Mouse (Mus musculus) brain, adult 2 months (tissue): Measurements from ENCODE around the gene Myo1e.
"Not testable (repeated sequence)": the region's sequence is repeated elsewhere in the genome, so short reads cannot be mapped to it uniquely, and the experiment has no call there.

Experiments used
- DNase-seq: peaks from one replicate; pipeline ENCODE4 v3.0.0; 2011; ENCODE audit warnings: low read depth, low spot score

Myo1e gene

DNA sequence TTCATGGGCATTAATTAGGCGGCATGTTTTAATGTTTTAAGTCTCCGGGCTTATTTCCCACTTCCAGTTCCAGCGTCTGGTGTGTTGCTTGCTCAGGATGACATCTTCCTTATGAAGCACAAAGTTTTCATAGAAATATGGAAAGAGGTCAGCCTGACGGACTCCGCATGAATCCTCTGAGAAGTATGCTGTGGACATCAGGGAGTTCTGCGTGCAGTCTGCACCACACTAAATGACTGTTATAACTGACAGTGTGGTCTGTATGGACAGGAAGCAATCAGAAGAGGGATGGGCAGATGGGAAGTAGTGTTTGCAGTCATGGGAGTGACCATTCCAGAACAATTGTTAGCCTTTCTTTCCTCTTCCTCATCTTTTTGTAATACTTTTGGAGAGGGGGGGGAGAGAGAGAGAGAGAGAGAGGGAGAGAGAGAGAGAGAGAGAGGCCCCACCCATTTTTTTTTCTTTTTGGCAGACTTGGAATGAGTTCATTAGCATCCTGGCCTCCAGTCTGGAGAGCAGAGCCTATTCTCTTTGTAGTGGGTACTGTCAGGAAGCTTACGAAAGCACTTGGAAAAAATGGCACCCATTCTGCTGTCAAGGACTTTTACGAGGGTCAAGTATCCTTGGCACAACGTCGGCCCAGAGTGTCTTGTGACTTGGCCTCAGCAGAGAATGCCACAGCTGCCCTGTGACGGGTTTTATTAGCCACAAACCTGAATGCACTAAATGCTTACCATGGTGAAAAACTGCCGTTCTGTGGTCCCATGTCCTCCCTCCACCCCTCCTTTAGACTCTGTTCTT is 42.9 kb downstream of the Myo1e start:
- DNase-seq = peak; percentile 32

DNA sequence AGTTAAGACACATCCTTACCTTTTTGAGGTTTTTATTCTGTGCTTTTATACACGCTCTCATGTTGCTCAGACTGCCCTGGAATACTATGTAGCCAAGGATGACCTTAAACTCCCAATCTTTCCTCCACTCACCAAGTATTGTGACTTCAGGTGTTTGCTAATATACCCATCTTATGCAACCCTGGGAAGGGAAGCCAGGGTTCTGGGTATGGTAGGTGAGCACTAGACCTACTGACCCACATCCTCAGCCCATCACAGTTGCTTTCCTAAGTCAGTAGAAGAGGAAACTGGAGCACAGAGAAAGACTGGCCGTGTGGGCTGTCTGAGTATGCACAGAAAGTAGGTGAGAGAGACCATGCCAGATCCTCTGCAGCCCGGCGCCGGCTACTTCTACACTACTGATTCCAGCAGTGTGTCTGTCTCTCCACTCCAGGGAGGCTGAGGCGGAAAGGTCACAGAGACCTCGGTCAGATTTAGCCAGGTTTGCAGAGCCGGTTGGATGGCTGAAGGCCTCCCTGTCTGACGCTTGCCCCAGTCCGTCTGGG is 44.4 kb downstream of the Myo1e start:
- DNase-seq = peak; percentile 15

DNA sequence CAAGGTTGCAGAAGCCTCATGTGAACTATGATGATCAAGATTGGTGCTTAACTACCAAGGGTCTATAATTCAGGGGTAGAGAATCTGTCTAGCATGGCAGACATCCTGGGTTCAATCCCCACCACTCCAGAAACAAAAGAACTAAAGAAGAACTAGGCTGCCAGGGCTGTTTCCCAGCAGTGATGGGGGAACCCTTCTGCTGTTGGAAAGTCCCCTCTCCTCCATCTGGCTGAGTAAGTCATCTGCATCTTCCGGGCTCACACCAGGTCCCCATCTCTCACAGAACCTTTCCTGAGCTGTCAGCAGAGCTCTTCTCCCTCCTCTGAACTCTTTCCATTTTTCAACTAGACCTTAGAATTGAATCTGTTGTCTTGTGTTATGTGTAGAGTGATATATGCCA is 45.9 kb downstream of the Myo1e start:
- no peak for DNase-seq

DNA sequence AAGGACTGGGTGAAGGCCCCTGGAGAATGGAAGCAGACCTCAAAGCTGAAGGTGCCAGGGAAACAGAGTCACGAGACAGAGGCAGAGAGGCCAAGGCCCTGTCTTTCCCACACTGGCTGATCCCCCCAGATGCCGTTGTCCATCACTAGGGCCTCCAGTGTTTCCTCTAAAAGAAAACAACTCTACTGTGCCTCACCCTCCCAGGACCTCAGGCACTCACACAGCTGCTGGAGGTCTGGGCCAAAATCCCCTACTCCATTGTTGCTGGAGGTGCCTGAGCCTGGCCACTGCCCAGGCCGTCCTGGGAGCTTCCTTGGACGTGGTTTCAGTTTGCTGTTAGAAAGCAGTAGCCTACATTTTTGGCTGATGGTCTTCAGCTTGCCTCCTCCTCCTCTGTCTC is 47.9 kb downstream of the Myo1e start:
- DNase-seq = no peak

DNA sequence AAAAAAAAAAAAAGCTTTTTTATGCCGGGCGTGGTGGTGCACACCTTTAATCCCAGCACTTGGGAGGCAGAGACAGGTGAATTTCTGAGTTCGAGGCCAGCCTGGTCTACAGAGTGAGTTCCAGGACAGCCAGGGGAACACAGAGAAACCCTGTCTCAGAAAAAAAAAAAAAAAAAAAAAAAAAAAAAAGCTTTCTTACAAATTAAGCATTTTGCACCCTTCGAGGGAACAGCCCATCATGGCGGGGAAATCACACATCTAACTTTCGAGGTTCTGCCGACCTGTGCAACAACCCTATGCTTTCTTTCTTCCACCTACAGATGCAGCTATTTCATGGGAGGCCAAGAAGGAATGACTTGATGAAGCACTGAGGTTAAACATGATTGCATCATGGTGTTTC is 48.9 kb downstream of the Myo1e start:
- not testable (repeated sequence) for DNase-seq

DNA sequence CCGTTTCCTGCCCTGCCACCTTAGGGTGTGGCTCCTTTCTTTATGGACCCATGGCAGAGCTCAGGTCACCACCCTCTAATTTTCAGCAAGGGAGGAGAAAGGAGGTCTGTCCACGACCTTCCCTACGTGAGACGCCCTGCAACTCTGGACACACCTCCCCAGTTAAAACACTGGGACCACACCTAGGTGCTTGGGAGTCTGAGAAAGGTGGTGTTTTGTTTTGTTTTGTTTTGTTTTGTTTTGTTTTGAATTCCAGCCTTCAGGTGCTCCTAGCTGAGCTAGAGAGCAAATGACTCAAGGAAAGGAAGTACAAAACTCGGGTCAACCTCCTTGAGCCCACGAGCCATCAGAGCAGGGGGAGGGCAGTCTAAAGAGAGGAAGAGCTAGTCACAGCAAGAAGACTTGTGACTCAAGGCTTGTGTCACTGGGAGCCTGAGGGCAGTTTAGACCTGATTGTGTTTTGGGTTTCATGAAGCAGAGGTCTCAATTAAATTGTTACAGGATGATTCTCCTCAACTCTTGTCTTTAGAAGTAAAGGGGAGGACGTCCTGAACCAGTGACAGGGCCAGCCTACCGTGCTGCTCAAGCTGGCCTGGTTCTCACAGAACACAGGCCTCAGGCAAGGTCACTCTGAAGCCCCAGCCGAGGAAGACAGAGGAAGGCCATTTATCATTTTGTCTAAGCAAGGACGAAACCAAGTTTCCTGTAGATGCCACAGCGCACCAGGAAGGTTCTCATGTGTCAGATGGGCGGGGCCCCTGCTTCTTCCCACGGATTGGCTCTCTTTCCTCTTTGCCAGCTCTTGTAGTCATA is 50.3 kb downstream of the Myo1e start:
- peak; percentile 37 for DNase-seq

DNA sequence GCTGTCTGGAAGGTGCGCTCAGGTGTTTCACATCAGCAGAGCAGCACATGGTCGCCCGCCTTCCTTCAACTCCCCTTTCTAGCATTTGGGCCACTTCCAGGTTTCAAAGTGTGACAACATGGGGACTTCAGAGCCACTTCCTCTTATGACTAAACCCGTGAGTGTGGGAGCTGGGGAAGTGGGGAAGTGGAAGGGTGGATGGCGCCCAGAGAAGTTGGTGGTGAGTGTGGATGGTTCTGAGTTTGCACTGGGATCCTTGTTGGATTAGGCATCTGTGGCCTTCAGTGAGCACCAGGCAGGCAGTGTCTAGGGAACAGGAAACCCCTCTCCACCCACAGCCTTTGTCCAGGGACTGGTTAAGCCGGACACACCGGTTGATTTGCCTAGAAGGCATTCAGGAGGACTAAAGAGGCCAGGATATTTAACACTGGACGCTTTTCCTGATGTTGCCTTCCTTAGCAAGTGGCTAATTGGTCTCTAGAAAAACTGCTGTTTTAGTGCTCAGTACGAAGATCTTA is 53.2 kb downstream of the Myo1e start:
- DNase-seq = peak; percentile 42

DNA sequence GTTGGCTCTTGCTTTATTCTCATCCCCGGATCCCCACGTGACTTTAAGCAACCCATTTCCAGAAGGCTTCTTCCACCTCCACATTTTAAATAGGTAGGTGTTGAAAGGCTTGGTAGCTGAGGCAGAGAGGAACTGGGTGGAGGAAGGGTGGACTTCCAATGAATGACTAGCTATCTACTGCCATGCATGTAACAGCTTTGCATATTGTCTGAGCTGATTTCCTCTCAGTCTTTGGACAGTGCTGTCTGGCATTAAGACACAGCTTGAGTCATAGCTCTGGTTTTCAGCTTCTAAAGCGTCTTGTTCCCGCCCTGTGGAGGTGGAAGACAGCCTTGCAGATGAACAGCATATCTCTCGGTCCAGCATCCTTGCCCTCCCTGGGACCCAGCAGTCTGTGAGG is 54.5 kb downstream of the Myo1e start:
- peak; percentile 60 for DNase-seq

DNA sequence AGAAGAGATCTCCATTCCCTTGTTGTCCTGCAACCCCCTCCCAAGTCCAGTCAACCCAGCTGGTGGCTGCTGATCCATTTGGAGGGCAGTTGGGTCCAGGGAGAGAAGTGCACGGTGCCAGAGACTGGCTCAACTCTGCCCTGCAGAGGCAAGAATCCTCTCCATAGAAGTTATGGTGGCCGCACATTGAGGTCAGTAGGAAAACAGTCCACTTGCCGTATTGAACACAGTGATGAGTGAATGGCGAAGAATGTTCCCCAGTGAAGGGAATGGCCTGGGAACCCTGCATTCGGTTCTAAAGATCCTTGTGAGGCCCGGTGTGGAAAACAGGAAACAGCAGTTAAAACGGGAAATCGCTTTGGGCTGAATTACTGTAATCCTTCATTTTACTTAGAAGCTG is 56.0 kb downstream of the Myo1e start:
- no peak for DNase-seq

DNA sequence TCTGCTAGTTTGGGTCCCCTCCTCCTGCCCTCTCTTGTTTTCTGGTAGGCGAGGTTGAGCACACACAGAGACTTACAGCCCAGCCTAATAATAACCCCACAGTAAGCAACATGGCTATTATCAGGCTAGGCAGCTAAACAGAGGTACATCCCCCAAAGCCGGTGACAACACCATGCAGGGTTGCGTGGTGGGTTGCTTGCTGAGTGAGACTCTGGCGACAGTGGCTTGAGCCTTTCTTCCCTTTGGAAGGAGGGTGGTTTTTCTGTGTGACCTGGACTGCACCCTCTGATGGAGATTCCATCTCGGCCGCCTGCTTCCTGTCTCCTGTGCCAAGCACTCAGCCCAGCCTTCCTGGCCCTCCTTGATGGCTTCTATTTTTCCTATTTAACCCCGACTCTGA is 56.6 kb downstream of the Myo1e start:
- DNase-seq = peak; percentile 72

DNA sequence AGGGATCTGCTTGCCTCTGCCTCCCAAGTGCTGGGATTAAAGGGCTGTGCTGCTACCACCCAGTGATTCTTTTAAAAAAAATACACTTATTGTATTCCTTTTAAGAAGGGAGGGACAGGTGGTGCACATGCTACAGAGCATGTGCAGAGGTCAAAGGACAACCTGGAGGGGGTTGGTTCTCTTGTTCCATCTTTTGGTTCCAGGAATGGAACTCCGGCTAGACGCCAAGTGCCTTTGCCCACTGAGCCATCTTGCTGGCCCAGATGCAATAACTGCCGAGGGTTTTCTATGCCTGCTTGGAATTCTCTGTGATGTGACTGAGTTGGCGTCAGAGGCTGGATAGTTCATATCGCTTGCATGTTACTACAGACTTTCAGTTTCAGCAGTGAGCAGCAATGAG is 58.4 kb downstream of the Myo1e start:
- peak; percentile 11 for DNase-seq

DNA sequence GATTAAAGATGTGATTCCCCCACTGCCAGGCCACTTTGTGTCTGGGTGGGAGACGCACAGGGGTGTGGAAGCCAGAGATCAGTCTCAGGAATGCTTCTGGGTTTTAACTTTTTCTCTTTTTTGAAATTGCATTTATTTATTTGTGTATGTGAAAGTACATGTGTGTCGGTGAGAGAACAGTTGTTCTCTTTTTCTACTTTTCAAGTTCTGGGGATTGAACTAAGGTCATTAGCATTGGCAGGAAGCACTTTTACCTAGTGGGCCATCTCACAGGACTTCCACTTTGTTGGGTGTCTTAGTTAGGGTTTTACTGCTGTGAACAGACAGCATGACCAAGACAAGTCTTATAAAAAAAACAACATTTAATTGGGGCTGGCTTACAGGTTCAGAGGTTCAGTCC is 59.0 kb downstream of the Myo1e start:
- no peak for DNase-seq

DNA sequence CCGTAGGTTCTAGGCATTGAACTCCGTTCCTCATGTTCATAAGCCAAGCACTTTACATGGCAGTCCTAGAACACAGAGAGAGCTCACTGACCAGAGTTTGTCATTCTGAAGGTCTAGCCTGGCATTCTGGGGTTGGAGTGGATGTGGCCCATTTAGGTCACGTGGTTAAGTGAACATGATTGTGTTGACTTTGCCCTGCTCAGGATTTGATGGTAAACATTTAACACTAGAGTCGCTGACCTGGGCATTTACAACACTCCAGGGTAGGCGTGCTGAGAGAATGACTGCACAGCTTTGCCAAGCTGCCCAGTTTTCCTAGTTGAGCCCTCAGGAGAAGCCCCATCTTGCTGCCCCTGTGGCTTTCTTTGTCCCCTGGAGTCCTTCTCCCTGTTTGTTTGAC is 60.0 kb downstream of the Myo1e start:
- no peak for DNase-seq

DNA sequence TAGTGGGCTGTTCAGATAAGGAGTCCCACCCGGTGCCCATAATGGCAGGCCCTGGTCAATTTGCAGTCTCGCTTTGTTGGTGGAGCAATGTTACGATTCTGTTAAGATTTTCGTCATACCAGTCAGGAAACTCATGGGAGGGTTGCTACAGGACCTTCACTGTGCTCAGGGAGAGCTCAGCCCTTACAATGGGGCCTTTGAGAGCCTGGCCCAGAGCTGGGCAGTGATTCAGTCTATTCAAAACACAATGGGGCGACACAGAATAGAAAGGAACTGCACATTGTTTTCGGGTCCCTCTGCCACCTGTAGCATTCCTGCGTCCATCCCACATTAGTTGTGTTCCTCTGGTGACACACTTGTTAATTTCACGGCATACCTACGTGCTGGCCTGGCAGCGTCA is 62.2 kb downstream of the Myo1e start:
- peak; percentile 78 for DNase-seq

DNA sequence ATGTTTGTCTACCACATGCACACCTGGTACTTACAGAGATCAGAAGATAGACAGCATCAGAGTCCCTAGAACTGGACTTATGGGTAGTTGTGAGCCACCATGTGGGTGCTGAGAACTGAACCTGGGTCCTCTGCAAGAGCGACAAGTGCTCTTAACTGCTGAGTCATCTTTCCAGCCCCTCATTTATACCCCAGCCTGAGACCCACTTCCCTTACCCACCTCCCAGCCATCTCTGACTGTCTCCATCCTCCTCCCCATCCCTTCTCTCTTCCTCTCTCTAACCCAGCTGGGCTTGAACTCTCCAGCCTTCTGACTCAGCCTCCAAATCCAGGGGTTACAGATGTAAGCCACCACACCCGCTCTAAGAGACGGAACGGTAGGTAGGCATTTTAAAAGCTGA is 63.3 kb downstream of the Myo1e start:
- no peak for DNase-seq

DNA sequence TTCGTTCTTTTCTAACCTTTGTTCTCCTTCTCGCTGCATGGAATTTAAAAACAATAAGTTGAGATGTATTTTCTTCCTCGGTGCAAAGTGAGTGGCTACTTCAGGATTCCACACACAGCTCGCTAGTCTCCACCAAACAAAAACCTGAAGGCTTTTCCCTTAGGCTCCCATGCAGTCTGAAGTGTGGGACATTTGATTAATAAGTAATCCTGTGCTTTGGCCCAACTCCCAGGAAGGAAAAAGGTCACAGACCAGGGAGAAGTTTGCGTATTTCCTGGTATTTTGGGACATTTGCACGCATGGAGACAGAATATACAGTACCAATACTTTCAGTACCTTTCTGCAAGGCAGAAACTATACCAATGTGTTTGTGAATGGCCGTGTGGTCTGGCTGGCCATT is 64.0 kb downstream of the Myo1e start:
- DNase-seq = no peak

DNA sequence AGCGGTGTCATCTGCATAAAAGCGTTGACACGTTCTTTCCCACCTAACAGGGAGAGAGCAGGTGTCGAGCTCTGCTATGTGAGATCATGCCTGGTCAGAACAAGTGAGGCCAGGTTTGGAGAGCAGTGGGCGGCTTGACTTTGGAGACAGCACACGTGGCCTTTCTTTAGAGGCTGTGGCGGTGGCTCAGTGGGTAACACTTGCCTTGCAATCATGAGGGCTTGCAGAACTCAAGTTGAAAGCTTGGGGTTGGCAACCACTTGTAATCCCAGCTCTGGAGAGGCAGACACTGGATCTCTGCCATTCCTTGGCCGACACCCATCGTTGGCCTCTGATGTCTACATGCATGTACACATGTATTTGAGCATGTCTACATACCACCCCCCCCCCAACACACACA is 64.5 kb downstream of the Myo1e start:
- no peak for DNase-seq

DNA sequence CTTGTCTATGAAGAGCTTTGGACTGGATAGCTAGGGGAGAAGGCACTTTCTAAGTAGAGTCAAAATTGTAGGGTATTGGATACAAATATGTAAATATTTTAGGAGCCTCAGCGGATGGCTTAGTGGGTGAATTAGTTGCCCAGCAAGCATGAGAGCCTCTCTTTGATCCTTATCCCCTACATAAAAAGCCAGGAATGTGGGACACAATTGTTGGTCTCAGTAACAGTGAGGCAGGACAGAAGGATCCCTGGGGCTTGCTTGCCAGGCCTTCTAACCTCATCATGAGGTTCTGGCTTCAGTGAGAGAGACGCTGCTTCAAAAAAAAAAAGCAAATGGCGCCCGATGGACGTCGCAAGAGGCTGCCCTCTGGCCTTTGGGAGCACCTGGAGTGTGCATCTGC is 66.9 kb downstream of the Myo1e start:
- DNase-seq = no peak

DNA sequence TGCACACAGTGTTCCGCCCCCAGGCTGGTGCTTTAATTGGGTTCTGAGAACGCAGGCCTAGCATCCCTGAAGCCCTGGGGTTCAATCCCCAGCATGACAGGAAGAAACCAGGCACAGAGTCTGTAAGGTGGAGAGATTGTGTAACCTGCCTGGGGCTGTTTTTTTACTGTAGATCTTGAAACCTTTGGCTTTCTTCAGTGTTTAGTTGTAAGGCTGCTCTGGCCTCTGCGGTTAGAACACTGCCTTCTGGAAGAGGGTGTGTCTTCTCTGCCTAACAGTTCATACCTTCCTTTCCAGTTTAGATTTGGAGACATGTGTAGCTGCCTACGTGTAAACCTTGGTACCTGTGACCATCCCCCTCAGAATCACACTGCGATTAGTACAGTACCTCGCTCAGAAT is 67.3 kb downstream of the Myo1e start:
- no peak for DNase-seq

DNA sequence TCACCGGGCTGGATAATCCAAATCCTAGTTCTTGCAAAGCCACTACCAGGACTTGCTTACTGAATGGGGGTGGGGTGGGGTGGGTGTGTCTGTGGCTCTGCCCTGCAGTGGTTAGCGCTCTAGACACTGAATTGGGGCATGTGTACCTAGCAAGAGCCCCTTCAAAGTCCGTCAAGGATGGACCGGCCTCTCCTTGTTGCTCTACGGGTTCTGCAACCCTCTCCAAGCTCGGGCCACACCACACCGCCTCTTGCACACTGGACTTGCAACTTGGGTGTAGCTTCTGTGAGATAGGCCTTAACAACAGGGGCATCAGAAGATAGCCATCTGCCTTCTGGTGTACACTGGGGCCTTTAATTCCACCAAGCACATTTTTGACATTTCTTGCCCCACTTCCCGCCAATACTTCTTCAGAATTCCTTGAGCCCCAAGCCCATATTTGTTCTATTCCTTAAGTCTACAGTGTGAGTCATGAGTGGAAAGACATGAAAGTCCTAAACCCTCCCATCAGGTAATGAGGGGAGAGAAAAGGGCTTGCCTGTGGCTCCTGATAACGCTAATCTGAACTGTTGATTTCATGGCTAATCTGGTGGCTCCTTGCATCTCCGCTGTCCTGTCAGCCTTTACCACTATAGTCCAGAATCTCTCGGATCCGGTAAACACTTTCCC is 67.9 kb downstream of the Myo1e start:
- no peak for DNase-seq

DNA sequence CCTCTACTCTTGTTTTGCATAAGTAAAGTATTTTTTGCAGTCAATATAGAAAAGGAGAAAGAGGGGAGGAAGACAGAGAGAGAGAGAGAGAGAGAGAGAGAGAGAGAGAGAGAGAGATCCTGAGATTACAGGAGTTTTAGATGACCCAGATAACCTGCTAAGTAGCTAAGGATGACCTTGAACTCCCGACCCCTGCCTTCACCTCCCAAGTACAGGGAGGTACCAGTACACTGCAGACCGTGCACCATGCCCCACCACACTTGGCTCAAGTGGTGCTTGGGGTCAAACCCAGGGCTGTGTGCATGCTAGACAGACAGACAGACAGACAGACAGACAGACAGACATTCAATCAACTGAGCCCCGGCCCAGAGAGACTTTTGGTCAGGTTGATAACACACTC is 69.9 kb downstream of the Myo1e start:
- DNase-seq = no peak

DNA sequence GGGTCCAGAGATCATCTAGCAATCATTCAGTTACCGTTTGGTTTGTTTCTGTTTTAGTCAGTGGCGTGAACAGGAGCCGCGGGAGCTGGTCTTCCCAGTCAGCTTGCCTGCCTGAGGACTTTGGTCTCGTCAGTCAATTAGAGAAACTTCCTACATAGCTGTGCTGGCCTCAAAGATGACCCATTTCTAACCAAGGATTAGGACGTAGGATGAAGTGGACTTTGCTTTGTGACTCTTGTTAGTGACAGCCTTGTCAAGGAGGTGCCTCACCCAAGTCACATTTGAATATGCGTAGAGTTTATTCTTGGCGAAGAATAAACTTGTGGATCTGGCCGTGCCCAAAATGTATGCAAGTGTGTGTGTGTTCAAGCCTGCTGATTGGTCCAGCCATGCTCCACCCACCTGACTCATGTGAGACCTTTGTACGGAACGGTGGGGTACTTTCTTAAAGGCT is 70.4 kb downstream of the Myo1e start:
- DNase-seq = no peak
